Mouse (Mus musculus) CH12.LX (cell line): Measurements from ENCODE around the gene Shisal2b. TPM values are rescaled to one million over a fixed set of nuclear protein-coding genes. Genes with fewer than 3 reads are reported as not detected.

Source experiments
- DNase-seq: peaks from one replicate; pipeline ENCODE4 v3.0.0-alpha.2; 2013; ENCODE audit errors: extremely low read depth
- H3K27ac ChIP-seq: 2 replicates; pipeline ENCODE4 v1.5.1; 2012; ENCODE audit warnings: low read depth, mild to moderate bottlenecking, control low read depth, moderate library complexity; ENCODE audit not compliant: insufficient read depth
- H3K27me3 ChIP-seq: replicated peaks from 2 replicates; pipeline ENCODE3; 2012; ENCODE audit warnings: inconsistent platforms
- H3K36me3 ChIP-seq, 2 experiments: replicated peaks in 1 of 2; 2 replicates each; pipeline versions ENCODE3 to v1.6.1; 2012; ENCODE audit warnings: inconsistent platforms in 1 of 2, low read length in 1 of 2, mild to moderate bottlenecking in 1 of 2, mixed read lengths in 1 of 2, moderate library complexity in 1 of 2; ENCODE audit not compliant: control insufficient read depth in 1 of 2, insufficient read depth in 1 of 2
- H3K4me1 ChIP-seq, 2 experiments: 2 replicates each; pipeline ENCODE4 v1.6.1; 2012; ENCODE audit warnings: inconsistent platforms in 1 of 2, moderate library complexity in 1 of 2; ENCODE audit not compliant: insufficient read depth in 2 of 2, control insufficient read depth in 1 of 2
- H3K4me2 ChIP-seq: 2 replicates; pipeline ENCODE4 v1.6.1; 2012; ENCODE audit warnings: low read depth, mild to moderate bottlenecking, control low read depth; ENCODE audit not compliant: poor library complexity, insufficient read depth, severe bottlenecking
- H3K4me3 ChIP-seq, 3 experiments: fragments of 150-350 bp in 1 of 3; sonication (generic) in 1 of 3; replicated peaks in 1 of 3; 2 replicates each; pipeline versions ENCODE3 to v1.5.1; 2011 to 2012; ENCODE audit warnings: low read depth in 2 of 3, low read length in 2 of 3, mild to moderate bottlenecking in 2 of 3, moderate library complexity in 2 of 3, control low read depth in 1 of 3, improper control_type of control experiment in 1 of 3, inconsistent platforms in 1 of 3, mixed read lengths in 1 of 3; ENCODE audit not compliant: poor library complexity in 1 of 3
- H3K79me2 ChIP-seq: replicated peaks from 2 replicates; pipeline ENCODE4 v1.6.1; 2012; ENCODE audit warnings: mild to moderate bottlenecking, moderate library complexity; ENCODE audit not compliant: control insufficient read depth, poor library complexity, insufficient read depth, severe bottlenecking; ENCODE audit errors: extremely low read depth
- H3K9ac ChIP-seq: 2 replicates; pipeline ENCODE4 v1.6.1; 2012; ENCODE audit warnings: low read depth, mild to moderate bottlenecking, control low read depth, moderate library complexity; ENCODE audit not compliant: insufficient read depth
- H3K9me3 ChIP-seq: replicated peaks from 2 replicates; pipeline ENCODE3; 2012; ENCODE audit warnings: low read length, inconsistent platforms, mixed read lengths
- BHLHE40 ChIP-seq: IDR thresholded peaks from 2 replicates; pipeline ENCODE4 v1.6.1; 2011; ENCODE audit warnings: mild to moderate bottlenecking, low read depth, low read length, improper control_type of control experiment
- CHD1 ChIP-seq: IDR thresholded peaks from 2 replicates; pipeline ENCODE4 v1.6.1; 2012; ENCODE audit warnings: low read depth, low read length, improper control_type of control experiment, inconsistent platforms
- CHD2 ChIP-seq: IDR thresholded peaks from 2 replicates; pipeline ENCODE4 v1.6.1; 2011; ENCODE audit warnings: low read length, improper control_type of control experiment
- EP300 ChIP-seq: IDR thresholded peaks from 2 replicates; pipeline ENCODE4 v1.6.1; 2011; ENCODE audit warnings: low read length, improper control_type of control experiment
- ETS1 ChIP-seq: conservative IDR thresholded peaks from 2 replicates; pipeline ENCODE4 v1.6.1; 2012; ENCODE audit warnings: low read depth, mild to moderate bottlenecking, inconsistent platforms, low read length, improper control_type of control experiment, moderate library complexity
- HCFC1 ChIP-seq: IDR thresholded peaks from 2 replicates; pipeline ENCODE4 v1.6.1; 2012; ENCODE audit warnings: low read depth, mild to moderate bottlenecking, inconsistent platforms, low read length, improper control_type of control experiment
- MAFK ChIP-seq: IDR thresholded peaks from 2 replicates; pipeline ENCODE4 v1.6.1; 2011; ENCODE audit warnings: low read length, improper control_type of control experiment; ENCODE audit not compliant: insufficient replicate concordance
- MAX ChIP-seq: IDR thresholded peaks from 2 replicates; pipeline ENCODE4 v1.6.1; 2011; ENCODE audit warnings: low read length, improper control_type of control experiment
- MAZ ChIP-seq: IDR thresholded peaks from 2 replicates; pipeline ENCODE4 v1.6.1; 2012; ENCODE audit warnings: low read depth, mild to moderate bottlenecking, inconsistent platforms, low read length, improper control_type of control experiment, moderate library complexity
- NELFE ChIP-seq: IDR thresholded peaks from 2 replicates; pipeline ENCODE4 v1.6.1; 2011; ENCODE audit warnings: low read depth, low read length, improper control_type of control experiment
- NRF1 ChIP-seq: IDR thresholded peaks from 2 replicates; pipeline ENCODE4 v1.6.1; 2014; ENCODE audit warnings: low read depth, mild to moderate bottlenecking, inconsistent platforms, low read length, improper control_type of control experiment, moderate library complexity
- PAX5 ChIP-seq: IDR thresholded peaks from 2 replicates; pipeline ENCODE4 v1.6.1; 2012; ENCODE audit warnings: low read length, inconsistent platforms, mixed read lengths
- POLR2A ChIP-seq: IDR thresholded peaks from 2 replicates; pipeline ENCODE4 v1.6.1; 2011; ENCODE audit warnings: low read depth, mild to moderate bottlenecking, improper control_type of control experiment, low read length
- POLR2AphosphoS2 ChIP-seq: IDR thresholded peaks from 2 replicates; pipeline ENCODE4 v1.6.1; 2011; ENCODE audit warnings: low read depth, low read length, improper control_type of control experiment
- RAD21 ChIP-seq: IDR thresholded peaks from 2 replicates; pipeline ENCODE4 v1.6.1; 2011; ENCODE audit warnings: low read depth, mild to moderate bottlenecking, low read length, improper control_type of control experiment, moderate library complexity
- SMC3 ChIP-seq: IDR thresholded peaks from 2 replicates; pipeline ENCODE4 v1.6.1; 2011; ENCODE audit warnings: low read depth, low read length, improper control_type of control experiment
- TCF12 ChIP-seq: IDR thresholded peaks from 2 replicates; pipeline ENCODE4 v1.6.1; 2014; ENCODE audit warnings: low read depth, mild to moderate bottlenecking, inconsistent platforms, low read length, improper control_type of control experiment
- UBTF ChIP-seq: IDR thresholded peaks from 2 replicates; pipeline ENCODE4 v1.6.1; 2012; ENCODE audit warnings: low read depth, mild to moderate bottlenecking, inconsistent platforms, low read length, improper control_type of control experiment, moderate library complexity
- USF1 ChIP-seq: IDR thresholded peaks from 2 replicates; pipeline ENCODE4 v1.6.1; 2014; ENCODE audit warnings: low read depth, mild to moderate bottlenecking, inconsistent platforms, low read length, improper control_type of control experiment
- ZMIZ1 ChIP-seq: IDR thresholded peaks from 2 replicates; pipeline ENCODE4 v1.6.1; 2012; ENCODE audit warnings: low read depth, mild to moderate bottlenecking, inconsistent platforms, low read length, improper control_type of control experiment
- dilution Hi-C: fragments of 300-500 bp; cut with MboI; formaldehyde crosslinking; loops from 2 replicates; pipeline ENCODE4 v1.14.3; 2020; ENCODE audit warnings: low sequenced_read_pairs; ENCODE audit not compliant: extremely low pct_unique_long_range_greater_than_20kb, extremely low pct_ligation_motif_present
- in situ Hi-C: fragments of 300-500 bp; cut with MboI; formaldehyde crosslinking; loops from 3 replicates; pipeline ENCODE4 v1.14.3; 2019; ENCODE audit warnings: low sequenced_read_pairs, low pct_ligation_motif_present, low pct_unique_long_range_greater_than_20kb, mixed read lengths
- polyA plus RNA-seq: library from polyadenylated mRNA; unstranded; fragments of >175 nt; gene quantifications from 2 replicates; pipeline ENCODE4 v1.2.1, GENCODE M21; 2012; ENCODE audit warnings: low read depth; ENCODE audit not compliant: insufficient read length
- total RNA-seq, 2 experiments: library from RNA; depleted of rRNA; stranded (reverse); fragments of 300-350 nt in 1 of 2; fragments of >200 nt in 1 of 2; gene quantifications; 2 replicates each; pipeline ENCODE4 v1.2.3; 2012 to 2014

Gene Shisal2b
- total and polyA plus RNA-seq, 3 experiments, result 0.17 TPM; not detected in 2

DNA sequence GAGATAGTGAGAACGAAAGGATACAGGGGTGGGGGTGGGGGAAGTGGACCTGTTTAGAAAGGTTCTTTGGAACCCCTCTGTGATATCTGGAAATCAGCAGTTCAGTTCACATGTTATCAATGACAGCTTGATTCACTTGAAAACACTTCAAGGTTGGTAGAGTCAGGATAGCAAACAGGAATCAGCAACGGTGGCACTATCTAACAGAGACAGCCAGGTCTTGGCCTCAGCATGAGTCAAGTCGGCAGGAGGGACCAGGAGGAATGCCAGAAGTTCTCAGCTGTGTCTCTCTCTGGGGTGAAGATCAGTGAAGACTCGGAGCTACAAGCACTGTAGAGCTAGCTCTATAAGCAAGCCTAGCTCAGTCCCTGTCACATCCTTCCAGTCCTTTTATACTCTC is 14.8 kb upstream of the Shisal2b start:
- no peak for DNase-seq
- Histone ChIP-seq H3K79me2 (no peaks in the 10 kb centered on the region), H3K4me3 (no peak overlapping the region), H3K4me1 (0 out of 4 replicates have a peak, but pooled peaks cover 0 to 2% of the 10 kb centered on the region in 2 experiments), H3K36me3 (no peaks in the 10 kb centered on the region), H3K27me3 (no peaks in the 10 kb centered on the region), H3K9me3 (no peaks in the 10 kb centered on the region), H3K27ac (no peak overlapping the region), H3K9ac (no peak overlapping the region), H3K4me2 (no peak overlapping the region)
- dilution Hi-C loops, result no loop called here
- in situ Hi-C loops, result no loop called here
- TF ChIP-seq ETS1 (no peak), NELFE (no peak), POLR2A (no peak), POLR2AphosphoS2 (no peak), CHD2 (no peak)

DNA sequence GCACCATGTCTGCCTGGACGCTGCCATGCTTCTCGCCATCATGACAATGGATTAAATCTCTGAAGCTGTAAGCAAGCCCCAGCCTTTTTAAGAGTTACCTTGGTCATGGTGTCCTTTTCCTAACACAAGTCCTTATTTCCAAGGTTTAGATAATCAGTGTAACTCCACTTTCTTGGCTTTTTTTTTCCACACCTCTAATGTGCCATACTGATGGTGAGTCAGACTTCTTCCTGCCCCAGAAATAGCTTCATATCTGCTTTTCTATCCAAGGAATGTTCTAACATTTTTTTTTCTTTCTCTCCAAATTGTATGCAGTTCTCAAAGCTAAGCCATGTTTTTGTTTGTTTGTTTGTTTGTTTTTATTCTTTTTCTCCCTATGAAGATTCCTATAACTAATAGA is 6.2 kb upstream of the Shisal2b start:
- Histone ChIP-seq H3K79me2 (no peaks in the 10 kb centered on the region), H3K4me1 (no peaks in the 10 kb centered on the region), H3K27ac (no peak overlapping the region)
- dilution Hi-C loops, result no loop called here
- TF ChIP-seq BHLHE40, result no peak
- TF ChIP-seq TCF12, result no peak
- TF ChIP-seq UBTF, result no peak
- no peak for TF ChIP-seq MAZ
- TF ChIP-seq RAD21, result no peak
- TF ChIP-seq MAX, result no peak
- TF ChIP-seq HCFC1, result no peak
- TF ChIP-seq CHD1, result no peak
- no peak for TF ChIP-seq EP300
- TF ChIP-seq SMC3, result no peak
- no peak for TF ChIP-seq USF1
- TF ChIP-seq ZMIZ1, result no peak
- no peak for TF ChIP-seq MAFK
- no peak for TF ChIP-seq NRF1
- no peak for TF ChIP-seq PAX5
- TF ChIP-seq, all 38 proteins: peak for 0
- H3K36me3 ChIP-seq, result no peaks in the 10 kb centered on the region
- H3K9ac ChIP-seq, result no peak overlapping the region
- in situ Hi-C loops, result loop anchor here (10.0 kb wide), 1 partner anchor 45 kb away; no protein-coding TSS in a partner anchor
- H3K4me3 ChIP-seq, result no peak overlapping the region
- no peak overlapping the region for H3K4me2 ChIP-seq
- no peaks in the 10 kb centered on the region for H3K9me3 ChIP-seq
- no peak for DNase-seq
- H3K27me3 ChIP-seq, result no peaks in the 10 kb centered on the region
